Mouse (Mus musculus): Measurements from ENCODE around the gene Hic1. TPM values are rescaled to one million over a fixed set of nuclear protein-coding genes. Genes with fewer than 3 reads are reported as not detected.

Gene Hic1
- polyA plus RNA-seq, 1 experiment = not detected

- 94% methylated on average over 14 of the region's 14 CpGs for WGBS
- no peak for TF ChIP-seq CTCF (IDR thresholded peaks at IDR 0.05; ENCODE audit: insufficient read depth, low read depth, low read length)
- Histone ChIP-seq H3K27ac (ENCODE audit: insufficient read depth, low read depth, low read length) (no peak overlapping the region), H3K4me1 (ENCODE audit: control insufficient read depth, insufficient read depth, low read length) (peaks cover 8% of the 10 kb centered on the region), H3K4me3 (ENCODE audit: insufficient read depth, low read depth, low read length) (no peak overlapping the region)
Measured at GRCm38 (mm10) chr11:75158432-75158831, 10.9 kb downstream of the Hic1 start.

GRCm38 (mm10) chr11:75157901-75158300, 11.4 kb downstream of the Hic1 start:
- TF ChIP-seq POLR2A (IDR thresholded peaks at IDR 0.05; ENCODE audit: insufficient read depth, low read depth, low read length) (no peak), CTCF (IDR thresholded peaks at IDR 0.05; ENCODE audit: insufficient read depth, low read depth, low read length) (no peak)
- no peak overlapping the region for H3K27ac ChIP-seq (ENCODE audit: insufficient read depth, low read depth, low read length)
- 81% methylated on average over 2 of the region's 2 CpGs for WGBS

GRCm38 (mm10) chr11:75157037-75157436, 12.3 kb downstream of the Hic1 start:
- Histone ChIP-seq H3K4me3 (ENCODE audit: insufficient read depth, low read depth, low read length) (no peak overlapping the region), H3K4me1 (ENCODE audit: control insufficient read depth, insufficient read depth, low read length) (peaks cover 8% of the 10 kb centered on the region), H3K27ac (ENCODE audit: insufficient read depth, low read depth, low read length) (no peak overlapping the region)
- WGBS = 52% methylated on average over 4 of the region's 4 CpGs
- TF ChIP-seq CTCF (IDR thresholded peaks at IDR 0.05; ENCODE audit: insufficient read depth, low read depth, low read length) (no peak), POLR2A (IDR thresholded peaks at IDR 0.05; ENCODE audit: insufficient read depth, low read depth, low read length) (no peak)

More at GRCm38 (mm10) chr11:75157901-75158300, 11.4 kb downstream of the Hic1 start:
- Histone ChIP-seq H3K4me1 (ENCODE audit: control insufficient read depth, insufficient read depth, low read length) (peaks cover 8% of the 10 kb centered on the region), H3K4me3 (ENCODE audit: insufficient read depth, low read depth, low read length) (no peak overlapping the region)

GRCm38 (mm10) chr11:75156416-75156815, 12.9 kb downstream of the Hic1 start:
- H3K4me3 ChIP-seq (ENCODE audit: insufficient read depth, low read depth, low read length) = no peak overlapping the region
- no peak overlapping the region for H3K27ac ChIP-seq (ENCODE audit: insufficient read depth, low read depth, low read length)
- WGBS = 62% methylated on average over 5 of the region's 5 CpGs
- peaks cover 8% of the 10 kb centered on the region for H3K4me1 ChIP-seq (ENCODE audit: control insufficient read depth, insufficient read depth, low read length)
- TF ChIP-seq CTCF (IDR thresholded peaks at IDR 0.05; ENCODE audit: insufficient read depth, low read depth, low read length) (no peak), POLR2A (IDR thresholded peaks at IDR 0.05; ENCODE audit: insufficient read depth, low read depth, low read length) (no peak)

GRCm38 (mm10) chr11:75155985-75156384, 13.3 kb downstream of the Hic1 start:
- WGBS = 75% methylated on average over 6 of the region's 6 CpGs
- H3K4me1 ChIP-seq (ENCODE audit: control insufficient read depth, insufficient read depth, low read length) = peaks cover 8% of the 10 kb centered on the region
- 0 out of 2 replicates have a peak overlapping the region, but pooled peaks have one; percentile 37 for H3K27ac ChIP-seq (ENCODE audit: insufficient read depth, low read depth, low read length)
- TF ChIP-seq POLR2A (IDR thresholded peaks at IDR 0.05; ENCODE audit: insufficient read depth, low read depth, low read length) (no peak), CTCF (IDR thresholded peaks at IDR 0.05; ENCODE audit: insufficient read depth, low read depth, low read length) (no peak)
- no peak overlapping the region for H3K4me3 ChIP-seq (ENCODE audit: insufficient read depth, low read depth, low read length)

GRCm38 (mm10) chr11:75154053-75154585, 15.2 kb downstream of the Hic1 start:
- 74% methylated on average over 6 of the region's 6 CpGs for whole genome bisulfite sequencing
- H3K4me3 ChIP-seq (ENCODE audit: insufficient read depth, low read depth, low read length) = no peak overlapping the region
- no peak for TF ChIP-seq POLR2A (IDR thresholded peaks at IDR 0.05; ENCODE audit: insufficient read depth, low read depth, low read length)
- TF ChIP-seq CTCF (IDR thresholded peaks at IDR 0.05; ENCODE audit: insufficient read depth, low read depth, low read length) = no peak
- H3K27ac ChIP-seq (ENCODE audit: insufficient read depth, low read depth, low read length) = no peak overlapping the region
- H3K4me1 ChIP-seq (ENCODE audit: control insufficient read depth, insufficient read depth, low read length) = peaks cover 8% of the 10 kb centered on the region

- Histone ChIP-seq H3K27ac (ENCODE audit: insufficient read depth, low read depth, low read length) (no peak overlapping the region), H3K4me3 (ENCODE audit: insufficient read depth, low read depth, low read length) (no peak overlapping the region), H3K4me1 (ENCODE audit: control insufficient read depth, insufficient read depth, low read length) (peaks cover 8% of the 10 kb centered on the region)
- no peak for TF ChIP-seq POLR2A (IDR thresholded peaks at IDR 0.05; ENCODE audit: insufficient read depth, low read depth, low read length)
- no peak for TF ChIP-seq CTCF (IDR thresholded peaks at IDR 0.05; ENCODE audit: insufficient read depth, low read depth, low read length)
- WGBS = 86% methylated on average over 18 of the region's 18 CpGs
Measured at GRCm38 (mm10) chr11:75152603-75153557, 16.4 kb downstream of the Hic1 start.

- H3K4me1 ChIP-seq (ENCODE audit: control insufficient read depth, insufficient read depth, low read length) = peaks cover 8% of the 10 kb centered on the region
- WGBS = 80% methylated on average over 1 of the region's 1 CpGs
- TF ChIP-seq CTCF (IDR thresholded peaks at IDR 0.05; ENCODE audit: insufficient read depth, low read depth, low read length) (no peak), POLR2A (IDR thresholded peaks at IDR 0.05; ENCODE audit: insufficient read depth, low read depth, low read length) (no peak)
- no peak overlapping the region for H3K4me3 ChIP-seq (ENCODE audit: insufficient read depth, low read depth, low read length)
- H3K27ac ChIP-seq (ENCODE audit: insufficient read depth, low read depth, low read length) = no peak overlapping the region
Measured at GRCm38 (mm10) chr11:75150346-75150745, 19.0 kb downstream of the Hic1 start.

GRCm38 (mm10) chr11:75148332-75149035, 20.8 kb downstream of the Hic1 start:
- Histone ChIP-seq H3K4me1 (ENCODE audit: control insufficient read depth, insufficient read depth, low read length) (peaks cover 8% of the 10 kb centered on the region), H3K4me3 (ENCODE audit: insufficient read depth, low read depth, low read length) (no peak overlapping the region), H3K27ac (ENCODE audit: insufficient read depth, low read depth, low read length) (no peak overlapping the region)
- 90% methylated on average over 11 of the region's 11 CpGs for WGBS
- TF ChIP-seq CTCF (IDR thresholded peaks at IDR 0.05; ENCODE audit: insufficient read depth, low read depth, low read length) (no peak), POLR2A (IDR thresholded peaks at IDR 0.05; ENCODE audit: insufficient read depth, low read depth, low read length) (no peak)

Measured in olfactory bulb, adult 2 months (tissue).